Mouse (Mus musculus) hindbrain, postnatal 0 days (tissue): ENCODE measurements at regions not wholly inside any gene's neighbourhood (a gene's known extent, or its start where the extent isn't known, plus 50 kb on each side); places are given as distances from the start of the nearest gene placed in this dataset.

Source experiments
- ATAC-seq: fragments of 200-750 bp; cut with Nextera tagmentation; 2 replicates; pipeline ENCODE4 v1.8.0; 2017; ENCODE audit warnings: mild to moderate bottlenecking, moderate TSS enrichment, moderate library complexity
- DNase-seq: peaks from one replicate; pipeline ENCODE4 v3.0.0-alpha.2; 2015; ENCODE audit warnings: low spot score
- H3K27ac ChIP-seq: fragments of 300-500 bp; sonication (generic); 2 replicates; pipeline ENCODE4 v1.5.1; 2014; ENCODE audit warnings: mild to moderate bottlenecking
- H3K27me3 ChIP-seq: fragments of 300-500 bp; sonication (generic); 2 replicates; pipeline ENCODE4 v1.6.1; 2014; ENCODE audit warnings: low read length, mixed read lengths; ENCODE audit not compliant: insufficient read depth
- H3K36me3 ChIP-seq: fragments of 300-500 bp; sonication (generic); 2 replicates; pipeline ENCODE4 v1.6.1; 2014; ENCODE audit warnings: low read length, mixed read lengths; ENCODE audit not compliant: insufficient read depth
- H3K4me1 ChIP-seq: fragments of 300-500 bp; sonication (generic); 2 replicates; pipeline ENCODE4 v1.6.1; 2014; ENCODE audit warnings: antibody characterized with exemption, low read length, mixed read lengths; ENCODE audit not compliant: insufficient read depth
- H3K4me2 ChIP-seq: fragments of 300-500 bp; sonication (generic); 2 replicates; pipeline ENCODE4 v1.6.1; 2014; ENCODE audit warnings: low read depth, mild to moderate bottlenecking, low read length, moderate library complexity, mixed read lengths
- H3K4me3 ChIP-seq: fragments of 300-500 bp; sonication (generic); 2 replicates; pipeline ENCODE4 v1.5.1; 2014; ENCODE audit warnings: low read length
- H3K9ac ChIP-seq: fragments of 300-500 bp; sonication (generic); replicated peaks from 2 replicates; pipeline ENCODE4 v1.6.1; 2014; ENCODE audit warnings: mild to moderate bottlenecking, low read length, moderate library complexity, mixed read lengths
- H3K9me3 ChIP-seq: fragments of 300-500 bp; sonication (generic); 2 replicates; pipeline ENCODE4 v1.6.1; 2016; ENCODE audit warnings: low read length, mixed read lengths
- CTCF ChIP-seq: IDR thresholded peaks from 2 replicates; pipeline ENCODE4 v1.5.1; 2016; ENCODE audit warnings: antibody characterized with exemption, control low read depth, low read depth
- WGBS: fragments of 180-500 bp; shearing (Covaris S2); extraction: QIAGEN DNeasy Blood & Tissue Kit; methylation state at CpG from one replicate; pipeline ENCODE4 v1.1.7; 2014; 5-methylcytosine and 5-hydroxymethylcytosine counted together

DNA sequence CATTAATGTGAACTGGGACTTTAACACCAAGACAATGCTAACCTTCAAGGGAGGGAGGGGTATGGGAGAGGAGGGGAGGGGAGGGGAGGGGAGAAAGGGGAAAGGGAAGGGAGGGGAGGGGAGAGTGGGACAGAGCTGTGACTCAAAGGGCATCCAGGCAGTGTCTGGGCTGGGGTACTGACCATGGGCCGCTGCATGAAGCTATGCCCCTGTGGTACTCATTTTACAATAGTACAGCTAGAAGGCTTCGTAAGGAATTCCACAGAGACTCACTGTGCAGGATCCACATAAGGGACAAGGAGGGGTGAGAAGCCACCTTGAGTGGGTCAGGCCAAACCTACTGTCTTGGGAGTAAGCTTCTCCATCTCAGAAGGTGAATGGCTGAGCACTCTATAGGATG, 403.1 kb downstream of the Glrx3 start:
- ATAC-seq (no peak), DNase-seq (no peak)
- H3K4me3 ChIP-seq: no peak overlapping the region
- H3K9ac ChIP-seq: no peak overlapping the region
- no peak overlapping the region for H3K27ac ChIP-seq
- H3K4me2 ChIP-seq: no peak overlapping the region
- H3K4me1 ChIP-seq: no peaks in the 10 kb centered on the region
- no peaks in the 10 kb centered on the region for H3K27me3 ChIP-seq
- H3K9me3 ChIP-seq: no peaks in the 10 kb centered on the region
- 78% methylated on average over 2 of the region's 2 CpGs for WGBS
- no peak for TF ChIP-seq CTCF
- H3K36me3 ChIP-seq: no peaks in the 10 kb centered on the region

DNA sequence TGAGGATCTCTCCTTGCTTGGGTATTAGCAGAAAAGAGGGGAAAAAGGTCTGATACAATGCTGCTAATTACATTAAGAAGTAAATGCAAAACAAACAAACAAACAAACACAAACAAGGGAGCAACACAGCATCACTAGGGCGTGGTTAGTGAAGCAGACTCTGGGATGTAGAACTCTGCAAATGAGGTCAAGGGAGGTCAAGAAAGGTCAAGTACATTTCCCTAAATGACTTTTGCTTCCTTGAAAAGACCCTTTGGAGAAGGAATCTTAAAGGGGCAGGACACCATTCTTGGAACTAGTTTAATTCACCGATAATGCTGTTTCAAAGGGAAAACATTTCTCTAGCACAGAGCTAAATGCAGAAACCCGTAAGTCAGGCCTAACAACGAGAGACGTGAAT, 403.6 kb downstream of the Glrx3 start:
- no peak overlapping the region for H3K27ac ChIP-seq
- H3K4me2 ChIP-seq: no peak overlapping the region
- 61% methylated on average over 5 of the region's 5 CpGs for WGBS
- H3K9me3 ChIP-seq: no peaks in the 10 kb centered on the region
- ATAC-seq (no peak), DNase-seq (no peak)
- no peak overlapping the region for H3K9ac ChIP-seq
- H3K4me1 ChIP-seq: no peaks in the 10 kb centered on the region
- no peak overlapping the region for H3K4me3 ChIP-seq
- H3K27me3 ChIP-seq: no peaks in the 10 kb centered on the region
- TF ChIP-seq CTCF: no peak
- no peaks in the 10 kb centered on the region for H3K36me3 ChIP-seq

DNA sequence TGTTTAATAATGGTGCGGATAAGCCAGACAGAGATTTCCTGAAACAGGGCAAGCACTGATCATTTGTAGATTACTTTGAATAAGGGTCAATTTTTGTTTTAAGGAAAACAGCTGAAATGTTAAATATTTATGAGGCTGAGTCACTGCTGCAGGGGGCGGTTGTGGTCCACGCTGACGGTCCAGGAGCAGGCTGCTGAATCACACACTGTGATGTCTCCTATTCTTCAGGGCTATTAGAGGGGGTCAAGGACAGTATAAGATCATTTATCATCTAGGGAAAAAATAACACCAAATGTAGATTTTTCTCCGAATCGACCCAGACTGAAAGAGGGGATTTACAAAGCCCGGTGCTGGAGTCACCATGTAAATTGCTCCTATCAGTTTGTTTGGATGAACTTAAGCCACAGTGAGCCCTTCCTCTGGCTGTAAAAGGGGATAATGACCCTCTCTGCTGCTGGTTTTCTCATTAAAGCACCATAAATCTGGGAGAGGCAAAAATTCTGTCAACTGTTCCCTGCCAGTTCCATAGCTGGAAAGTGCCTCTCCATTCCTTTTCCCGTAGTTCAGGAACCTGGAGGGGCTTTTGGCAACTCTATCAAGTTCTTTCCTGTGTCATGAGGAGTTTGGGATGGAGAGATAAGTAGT, 404.2 kb downstream of the Glrx3 start:
- Histone ChIP-seq H3K4me1 (no peaks in the 10 kb centered on the region), H3K9ac (no peak overlapping the region), H3K27me3 (no peaks in the 10 kb centered on the region), H3K4me2 (no peak overlapping the region), H3K27ac (no peak overlapping the region), H3K4me3 (no peak overlapping the region), H3K36me3 (no peaks in the 10 kb centered on the region), H3K9me3 (no peaks in the 10 kb centered on the region)
- no peak for DNase-seq
- no peak for ATAC-seq
- WGBS: 53% methylated on average over 8 of the region's 8 CpGs
- TF ChIP-seq CTCF: peak; percentile 37

DNA sequence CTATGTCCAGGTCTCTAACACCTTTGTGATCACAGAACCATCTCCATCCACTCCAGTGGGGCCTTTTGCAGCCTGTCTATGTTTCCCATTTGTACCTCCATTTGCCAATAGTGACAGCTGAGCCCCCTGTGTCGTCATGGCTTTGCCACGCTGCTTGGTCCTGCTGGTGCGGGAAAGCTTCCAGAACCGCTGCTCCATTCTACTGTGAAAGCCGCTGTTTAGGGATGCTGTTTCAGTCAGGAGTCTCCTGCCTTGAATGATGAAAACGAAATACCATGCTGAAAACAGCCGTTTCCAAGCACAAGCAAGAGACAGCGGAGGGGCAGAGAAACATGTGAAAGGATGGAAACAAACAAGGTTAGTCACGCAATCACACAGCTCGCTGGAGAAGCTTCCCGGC, 410.4 kb downstream of the Glrx3 start:
- Histone ChIP-seq H3K27ac (0 out of 2 replicates have a peak overlapping the region, but pooled peaks have one; percentile 11), H3K4me3 (no peak overlapping the region), H3K36me3 (no peaks in the 10 kb centered on the region), H3K4me2 (0 out of 2 replicates have a peak overlapping the region, but pooled peaks have one; percentile 13), H3K4me1 (peaks cover 7% of the 10 kb centered on the region), H3K9me3 (no peaks in the 10 kb centered on the region), H3K27me3 (no peaks in the 10 kb centered on the region), H3K9ac (no peak overlapping the region)
- TF ChIP-seq CTCF: no peak
- 14% methylated on average over 11 of the region's 11 CpGs for WGBS
- ATAC-seq (no peak), DNase-seq (peak; percentile 68)

DNA sequence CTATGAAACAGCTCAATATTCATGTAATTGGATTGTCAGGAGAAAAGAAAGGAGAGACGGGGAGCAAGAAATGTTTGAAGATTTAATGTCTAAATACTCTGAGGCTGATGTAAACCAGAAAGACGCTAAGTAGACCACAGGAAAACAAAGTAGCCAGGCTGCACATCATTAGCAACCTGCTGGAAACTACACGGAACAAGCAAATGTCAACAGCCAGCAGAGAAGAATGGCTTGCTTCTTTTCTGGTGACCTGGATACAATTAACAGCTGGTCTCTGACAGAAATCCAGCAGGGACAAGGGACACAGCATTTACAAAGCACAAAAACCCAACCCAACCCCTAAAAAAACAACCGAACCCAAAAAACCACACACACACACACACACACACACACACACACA, 413.6 kb downstream of the Glrx3 start:
- 26% methylated on average over 4 of the region's 4 CpGs for whole genome bisulfite sequencing
- no peak overlapping the region for H3K9ac ChIP-seq
- TF ChIP-seq CTCF: no peak
- ATAC-seq (no peak), DNase-seq (no peak)
- H3K36me3 ChIP-seq: no peaks in the 10 kb centered on the region
- peaks cover 7% of the 10 kb centered on the region for H3K4me1 ChIP-seq
- H3K27ac ChIP-seq: no peak overlapping the region
- H3K4me2 ChIP-seq: no peak overlapping the region
- no peaks in the 10 kb centered on the region for H3K9me3 ChIP-seq
- H3K27me3 ChIP-seq: no peaks in the 10 kb centered on the region
- H3K4me3 ChIP-seq: no peak overlapping the region

DNA sequence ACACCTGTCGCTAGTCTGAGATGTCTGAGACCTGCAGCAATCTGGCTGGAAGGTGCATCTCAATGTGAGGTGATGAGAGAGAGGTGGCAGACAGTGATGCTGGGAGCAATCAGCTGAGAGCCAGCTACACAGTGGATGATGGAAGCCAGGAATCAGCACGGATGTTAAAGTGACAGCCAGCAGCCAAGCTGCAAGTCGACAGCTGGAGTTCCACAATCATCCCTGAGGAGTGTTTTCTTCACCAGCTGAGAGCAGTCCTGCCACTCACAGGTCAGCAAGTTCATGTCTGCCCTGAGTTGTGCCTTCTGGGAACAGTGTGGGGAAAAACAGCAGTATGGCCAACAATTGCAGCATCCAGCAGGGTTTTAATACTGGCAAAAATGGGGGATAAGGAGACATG, 422.3 kb downstream of the Glrx3 start:
- no peak overlapping the region for H3K4me2 ChIP-seq
- no peak for DNase-seq
- 57% methylated on average over 3 of the region's 3 CpGs for WGBS
- no peak; the same call in 1 of the 2 replicates for TF ChIP-seq CTCF
- H3K27ac ChIP-seq: no peak overlapping the region
- no peaks in the 10 kb centered on the region for H3K36me3 ChIP-seq
- no peaks in the 10 kb centered on the region for H3K4me1 ChIP-seq
- no peak for ATAC-seq
- no peaks in the 10 kb centered on the region for H3K9me3 ChIP-seq
- H3K27me3 ChIP-seq: no peaks in the 10 kb centered on the region; the same call in 1 of the 2 replicates
- no peak overlapping the region for H3K9ac ChIP-seq
- H3K4me3 ChIP-seq: no peak overlapping the region

DNA sequence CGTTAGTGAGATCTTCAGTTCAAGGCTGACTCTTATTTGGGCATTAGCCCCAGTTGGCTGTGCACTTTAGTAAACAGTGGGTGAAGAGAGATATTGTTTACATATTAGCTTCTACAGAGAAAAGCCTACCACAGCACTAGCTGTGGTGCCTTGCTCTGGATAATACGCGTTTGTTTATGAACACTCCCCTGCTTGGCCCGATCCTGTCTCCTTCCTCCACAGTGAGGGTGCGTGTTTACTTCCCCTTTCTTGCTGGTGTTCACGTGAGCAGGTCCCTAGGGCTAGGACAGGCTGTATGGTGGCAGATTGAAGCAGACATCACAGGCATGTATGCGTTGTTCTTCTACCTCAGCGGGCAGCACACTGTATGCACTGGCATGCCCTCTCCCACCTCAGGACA, 423.1 kb downstream of the Glrx3 start:
- 67% methylated on average over 8 of the region's 8 CpGs for WGBS
- no peak for ATAC-seq
- no peak overlapping the region for H3K4me3 ChIP-seq
- H3K4me1 ChIP-seq: no peaks in the 10 kb centered on the region
- TF ChIP-seq CTCF: no peak
- H3K9me3 ChIP-seq: no peaks in the 10 kb centered on the region
- H3K9ac ChIP-seq: no peak overlapping the region
- H3K27ac ChIP-seq: no peak overlapping the region
- no peaks in the 10 kb centered on the region; the same call in 1 of the 2 replicates for H3K27me3 ChIP-seq
- H3K4me2 ChIP-seq: no peak overlapping the region
- H3K36me3 ChIP-seq: no peaks in the 10 kb centered on the region
- DNase-seq: no peak
